Mouse (Mus musculus) liver, embryonic 11.5 days (tissue): ENCODE data around the gene Pgm2l1. TPM values are rescaled to one million over a fixed set of nuclear protein-coding genes. Genes with fewer than 3 reads are reported as not detected.

Experiments used
- ATAC-seq: fragments of 200-750 bp; cut with Nextera tagmentation; replicated peaks from 2 replicates; pipeline ENCODE4 v1.8.0; 2017; ENCODE audit warnings: moderate number of reproducible peaks, mild to moderate bottlenecking, moderate TSS enrichment, moderate library complexity; ENCODE audit not compliant: low FRiP score
- DNase-seq: peaks from one replicate; pipeline ENCODE4 v3.0.0-alpha.2; 2017; ENCODE audit warnings: low spot score
- H3K27ac ChIP-seq: fragments of 300-500 bp; sonication (generic); 2 replicates; pipeline ENCODE4 v1.5.1; 2014; ENCODE audit warnings: mild to moderate bottlenecking, low read depth, low read length, control low read depth
- H3K27me3 ChIP-seq: fragments of 300-500 bp; sonication (generic); replicated peaks from 2 replicates; pipeline ENCODE4 v1.6.1; 2014; ENCODE audit warnings: low read length, mixed read lengths; ENCODE audit not compliant: control insufficient read depth, insufficient read depth
- H3K36me3 ChIP-seq: fragments of 300-500 bp; sonication (generic); 2 replicates; pipeline ENCODE4 v1.6.1; 2014; ENCODE audit warnings: mild to moderate bottlenecking, low read length, moderate library complexity, mixed read lengths; ENCODE audit not compliant: control insufficient read depth, insufficient read depth
- H3K4me1 ChIP-seq: fragments of 300-500 bp; sonication (generic); replicated peaks from 2 replicates; pipeline ENCODE4 v1.6.1; 2014; ENCODE audit warnings: low read length, mixed read lengths; ENCODE audit not compliant: control insufficient read depth, insufficient read depth
- H3K4me2 ChIP-seq: fragments of 300-500 bp; sonication (generic); 2 replicates; pipeline ENCODE4 v1.6.1; 2014; ENCODE audit warnings: mild to moderate bottlenecking, control low read depth, moderate library complexity
- H3K4me3 ChIP-seq: fragments of 300-500 bp; sonication (generic); 2 replicates; pipeline ENCODE4 v1.5.1; 2014; ENCODE audit warnings: low read depth, low read length, control low read depth
- H3K9ac ChIP-seq: fragments of 300-500 bp; sonication (generic); 2 replicates; pipeline ENCODE4 v1.6.1; 2014; ENCODE audit warnings: low read depth, low read length, control low read depth
- H3K9me3 ChIP-seq: fragments of 300-500 bp; sonication (generic); 2 replicates; pipeline ENCODE4 v1.6.1; 2016; ENCODE audit warnings: low read length, inconsistent platforms, mixed read lengths; ENCODE audit not compliant: control insufficient read depth
- WGBS: fragments of 180-500 bp; shearing (Covaris S2); extraction: QIAGEN DNeasy Blood & Tissue Kit; methylation state at CpG from one replicate; pipeline ENCODE4 v1.1.7; 2014; 5-methylcytosine and 5-hydroxymethylcytosine counted together
- polyA plus RNA-seq: library from polyadenylated mRNA; unstranded; fragments of >200 nt; fragmentation: Nextera tagmentation; extraction: Ambion mirVana; gene quantifications from 2 replicates; pipeline ENCODE4 v1.2.1, GENCODE M21; 2014

The Pgm2l1 gene
- polyA plus RNA-seq, 1 experiment from 2014 or later, result 3.0 TPM

DNA sequence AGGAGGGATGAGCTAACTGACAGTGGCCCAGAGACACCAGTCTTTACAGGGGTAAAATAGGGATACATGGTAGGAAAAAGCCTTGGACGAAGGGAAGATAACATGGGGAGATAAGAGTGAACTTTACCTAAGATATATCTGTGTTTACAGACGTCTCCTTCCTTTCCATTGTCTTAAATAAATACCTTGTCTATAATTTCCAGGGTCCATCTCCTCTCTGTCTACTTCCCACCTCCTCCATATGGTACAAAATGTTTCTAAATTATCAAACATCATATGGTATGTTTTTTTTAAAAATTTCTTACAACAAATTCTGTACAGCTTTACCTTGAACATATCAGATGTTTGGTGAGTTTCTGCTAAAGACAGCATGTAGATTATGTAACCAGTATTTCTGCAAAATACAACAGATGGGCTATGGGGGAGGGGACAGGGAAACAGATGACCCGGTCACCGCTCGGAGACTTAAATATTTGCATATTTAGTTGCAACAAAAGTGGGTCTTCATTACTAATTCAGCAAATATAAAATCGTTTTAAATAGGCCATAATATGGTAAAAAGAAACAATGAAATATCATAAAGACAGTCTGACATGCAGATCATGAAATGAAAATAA, 12.0 kb upstream of the Pgm2l1 start:
- Histone ChIP-seq H3K27ac (no peak overlapping the region), H3K4me1 (no peaks in the 10 kb centered on the region), H3K27me3 (no peaks in the 10 kb centered on the region; the same call in 1 of the 2 replicates), H3K9me3 (no peaks in the 10 kb centered on the region), H3K4me2 (no peak overlapping the region), H3K9ac (no peak overlapping the region), H3K36me3 (no peaks in the 10 kb centered on the region), H3K4me3 (no peak overlapping the region)
- ATAC-seq (no peak), DNase-seq (no peak)
- 57% methylated on average over 6 of the region's 6 CpGs for WGBS

GRCm38 (mm10) chr7:100215976-100216375, 11.2 kb upstream of the Pgm2l1 start:
- Histone ChIP-seq H3K4me1 (no peaks in the 10 kb centered on the region), H3K27me3 (no peaks in the 10 kb centered on the region; the same call in 1 of the 2 replicates), H3K9ac (no peak overlapping the region), H3K9me3 (no peaks in the 10 kb centered on the region), H3K4me2 (no peak overlapping the region), H3K36me3 (no peaks in the 10 kb centered on the region), H3K27ac (no peak overlapping the region), H3K4me3 (no peak overlapping the region)
- WGBS, result 67% methylated on average over 10 of the region's 10 CpGs
- DNase-seq (no peak), ATAC-seq (no peak)

DNA sequence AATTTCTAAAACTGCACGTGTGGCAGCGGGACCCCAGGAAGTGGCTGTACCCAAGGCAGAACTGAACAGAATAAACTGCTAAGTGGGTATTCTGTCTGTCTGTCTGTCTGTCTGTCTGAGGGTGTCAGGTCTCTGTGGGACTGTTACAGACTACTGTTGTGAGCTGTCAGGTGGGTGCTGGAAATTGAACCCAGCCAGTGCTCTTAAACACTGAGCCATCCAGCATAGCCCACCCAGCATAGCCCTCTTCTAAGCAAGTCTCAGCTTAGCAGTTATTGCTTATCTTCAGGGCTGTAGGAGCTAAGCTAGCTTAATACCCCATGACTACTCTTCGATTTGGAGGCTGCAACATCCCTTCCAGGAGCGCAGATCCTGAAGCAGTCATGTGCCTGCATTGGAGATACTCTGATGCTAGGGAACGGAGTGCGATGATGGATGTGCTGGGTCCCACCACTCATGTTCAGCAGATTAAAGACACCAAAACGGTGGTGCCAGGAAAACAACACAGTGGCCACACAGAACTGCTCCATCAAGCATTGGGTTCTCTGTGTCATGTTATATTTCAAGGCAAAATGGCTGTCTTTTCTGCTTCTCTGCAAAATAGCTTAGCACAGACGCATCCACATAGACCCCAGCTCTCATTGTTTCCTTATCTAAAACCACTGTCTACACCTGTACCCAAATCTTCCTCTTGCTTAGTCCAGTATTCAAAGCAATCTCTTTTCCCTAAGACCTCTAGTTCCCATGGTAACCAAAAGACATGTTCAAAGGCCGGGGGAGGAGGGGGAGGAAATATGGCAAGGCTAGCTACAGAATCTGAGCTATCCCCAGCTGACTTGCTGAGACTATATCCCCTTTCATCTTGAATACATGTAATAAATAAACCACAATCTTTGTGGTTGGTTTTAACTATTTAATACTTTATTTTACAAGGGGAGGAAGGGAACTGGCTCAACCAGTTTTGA, 10.3 kb upstream of the Pgm2l1 start:
- H3K4me3 ChIP-seq, result no peak overlapping the region
- WGBS, result 71% methylated on average over 9 of the region's 9 CpGs
- H3K27me3 ChIP-seq, result no peaks in the 10 kb centered on the region; the same call in 1 of the 2 replicates
- no peak for ATAC-seq
- H3K36me3 ChIP-seq, result no peaks in the 10 kb centered on the region
- DNase-seq, result no peak
- H3K9ac ChIP-seq, result no peak overlapping the region
- H3K27ac ChIP-seq, result no peak overlapping the region
- no peak overlapping the region for H3K4me2 ChIP-seq
- no peaks in the 10 kb centered on the region for H3K4me1 ChIP-seq
- no peaks in the 10 kb centered on the region for H3K9me3 ChIP-seq

- ATAC-seq (peak; percentile 52), DNase-seq (no peak)
- Histone ChIP-seq H3K9ac (peak overlapping the region; percentile 79), H3K27me3 (no peaks in the 10 kb centered on the region), H3K9me3 (no peaks in the 10 kb centered on the region), H3K27ac (peak overlapping the region; percentile 95), H3K4me1 (peaks cover 12% of the 10 kb centered on the region), H3K36me3 (no peaks in the 10 kb centered on the region), H3K4me2 (peak overlapping the region; percentile 99), H3K4me3 (peak overlapping the region; percentile 76)
- under 1% methylated on average over 23 of the region's 23 CpGs for WGBS
These were observed 817 bp downstream of the Pgm2l1 start for GRCm38 (mm10) chr7:100227896-100228525.

DNA sequence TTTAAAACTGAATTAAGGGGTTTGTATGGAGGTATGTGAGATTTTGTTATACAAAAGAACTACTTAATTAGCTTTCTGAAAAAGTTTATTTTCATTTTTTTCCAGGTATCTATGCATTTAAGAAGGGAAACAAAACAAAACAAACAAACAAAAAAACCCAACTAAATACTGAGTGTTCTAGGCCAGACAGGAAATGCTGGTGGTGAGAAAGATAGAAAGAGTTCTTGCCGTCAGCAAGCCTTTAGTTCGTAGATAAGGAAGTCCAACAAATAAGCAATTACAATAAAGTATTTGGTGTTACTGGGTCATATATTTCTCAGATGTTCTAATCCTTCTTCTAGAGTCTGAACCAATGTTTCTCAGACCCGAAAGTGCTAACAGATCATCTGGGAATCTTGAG, 1.8 kb downstream of the Pgm2l1 start:
- Histone ChIP-seq H3K4me2 (peak overlapping the region; percentile 99), H3K9me3 (no peaks in the 10 kb centered on the region), H3K36me3 (no peaks in the 10 kb centered on the region), H3K9ac (no peak overlapping the region), H3K4me1 (peaks cover 16% of the 10 kb centered on the region), H3K4me3 (peak overlapping the region; percentile 76), H3K27me3 (no peaks in the 10 kb centered on the region), H3K27ac (no peak overlapping the region)
- 33% methylated on average over 3 of the region's 3 CpGs for WGBS
- no peak for DNase-seq
- ATAC-seq, result no peak

DNA sequence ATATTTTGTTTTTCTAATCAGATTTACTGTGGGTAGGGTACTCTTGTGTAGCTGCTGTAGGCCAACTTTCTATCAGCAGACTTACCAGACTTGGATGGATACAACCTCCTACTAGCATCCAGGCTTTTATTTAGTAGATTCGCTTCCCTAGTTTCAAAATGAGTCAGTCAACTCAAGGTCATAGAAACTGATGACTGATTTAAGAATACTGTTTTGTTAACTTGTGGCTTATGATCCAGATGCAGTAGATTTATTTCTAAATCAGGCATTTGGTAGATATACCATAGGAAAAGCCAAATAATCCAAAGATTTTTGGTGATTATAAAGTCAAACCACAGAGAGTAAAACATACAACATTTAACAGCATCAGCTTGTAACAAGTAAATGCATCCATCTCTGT, 3.5 kb downstream of the Pgm2l1 start:
- H3K4me1 ChIP-seq, result peaks cover 18% of the 10 kb centered on the region
- ATAC-seq (no peak), DNase-seq (no peak)
- 92% methylated on average over 1 of the region's 1 CpGs for WGBS
- no peaks in the 10 kb centered on the region for H3K27me3 ChIP-seq
- H3K4me3 ChIP-seq, result no peak overlapping the region
- H3K9ac ChIP-seq, result no peak overlapping the region
- no peaks in the 10 kb centered on the region for H3K36me3 ChIP-seq
- no peak overlapping the region for H3K4me2 ChIP-seq
- no peaks in the 10 kb centered on the region for H3K9me3 ChIP-seq
- no peak overlapping the region for H3K27ac ChIP-seq

DNA sequence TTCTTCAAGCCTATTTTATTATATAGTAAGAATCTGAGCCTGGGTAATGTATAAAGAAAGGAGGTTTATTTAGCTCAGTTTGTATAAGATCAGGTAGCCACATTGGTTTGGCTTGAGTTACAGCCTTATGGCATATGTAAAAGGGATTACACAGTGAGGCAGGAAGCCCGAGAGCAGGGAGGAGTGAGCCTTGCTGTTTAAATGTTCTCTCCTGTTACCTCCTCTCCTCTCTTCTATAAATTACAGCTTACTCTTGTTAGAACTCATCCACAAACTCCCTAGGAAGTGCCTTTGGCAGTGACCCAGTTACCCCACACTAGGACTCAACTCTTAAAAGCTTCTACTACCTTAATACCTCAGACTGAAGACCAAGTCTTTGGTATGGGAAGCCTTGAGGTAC, 4.5 kb downstream of the Pgm2l1 start:
- no peak overlapping the region for H3K27ac ChIP-seq
- WGBS, result 71% methylated on average over 1 of the region's 1 CpGs
- no peak overlapping the region for H3K9ac ChIP-seq

GRCm38 (mm10) chr7:100233681-100234080, 6.5 kb downstream of the Pgm2l1 start:
- no peak overlapping the region for H3K4me2 ChIP-seq
- H3K27ac ChIP-seq, result peak overlapping the region; percentile 39; the same call in 1 of the 2 replicates
- H3K36me3 ChIP-seq, result no peaks in the 10 kb centered on the region
- ATAC-seq, result no peak
- no peaks in the 10 kb centered on the region for H3K27me3 ChIP-seq
- no peak overlapping the region for H3K9ac ChIP-seq
- DNase-seq, result no peak
- no peak overlapping the region for H3K4me3 ChIP-seq
- no peaks in the 10 kb centered on the region for H3K9me3 ChIP-seq
- peaks cover 12% of the 10 kb centered on the region for H3K4me1 ChIP-seq

More for the DNA sequence above, 4.5 kb downstream of the Pgm2l1 start:
- Histone ChIP-seq H3K4me3 (no peak overlapping the region), H3K27me3 (no peaks in the 10 kb centered on the region), H3K9me3 (no peaks in the 10 kb centered on the region), H3K4me1 (peaks cover 18% of the 10 kb centered on the region), H3K36me3 (no peaks in the 10 kb centered on the region), H3K4me2 (no peak overlapping the region)
- no peak for DNase-seq
- no peak for ATAC-seq
